Mouse (Mus musculus) pancreas, adult 10 weeks (tissue): ENCODE data around the gene Ccdc12. TPM values are rescaled to one million over a fixed set of nuclear protein-coding genes. Genes with fewer than 3 reads are reported as not detected.

Source experiments
- polyA plus RNA-seq: library from polyadenylated mRNA; stranded (reverse); fragments of 350-450 nt; fragmentation: Illumina TruSeq; extraction: RNeasy Lipid Tissue Mini Kit (QIAGEN cat#74804); gene quantifications from one replicate; pipeline ENCODE4 v1.2.3, GENCODE M21; 2015; ENCODE audit warnings: low read depth, low replicate concordance; ENCODE audit not compliant: insufficient read depth

Ccdc12 gene
- polyA plus RNA-seq = 27.2 TPM

GRCm38 (mm10) chr9:110656249-110657221 lies at the start of gene Ccdc12:
Ccdc12 (plus strand) TSS chr9:110656503.

GRCm38 (mm10) chr9:110624361-110625166 lies 31.7 kb upstream of the Ccdc12 start, which contains the start of gene Nradd:
Nradd (minus strand) TSS chr9:110624452.

GRCm38 (mm10) chr9:110653655-110654461 lies 2.4 kb upstream of the Ccdc12 start, which contains the start of gene Nbeal2:
Nbeal2 (minus strand) TSS chr9:110654161.

GRCm38 (mm10) chr9:110741711-110742294 lies 85.5 kb downstream of the Ccdc12 start, which contains the start of gene Myl3:
Myl3 (plus strand) TSS chr9:110741861.

GRCm38 (mm10) chr9:110746961-110747360 lies 90.7 kb downstream of the Ccdc12 start, which contains the start of gene Pth1r:
Pth1r (minus strand) TSS chr9:110747145.

Other genes with a start within 250 kb of the Ccdc12 start
- gene Ptpn23, start 248.3 kb upstream of the Ccdc12 start, polyA plus RNA-seq = 12.0 TPM
- not detected for gene Ngp, start 236.8 kb upstream of the Ccdc12 start, polyA plus RNA-seq
- gene Klhl18, start 179.8 kb upstream of the Ccdc12 start, polyA plus RNA-seq = 3.0 TPM
- gene Kif9, start 179.5 kb upstream of the Ccdc12 start, polyA plus RNA-seq = 0.39 TPM
- 24.7 TPM for gene Setd2, start 123.9 kb upstream of the Ccdc12 start, polyA plus RNA-seq
- gene Nradd, start 32.1 kb upstream of the Ccdc12 start, polyA plus RNA-seq = 2.3 TPM
- gene Nbeal2, start 2.3 kb upstream of the Ccdc12 start, polyA plus RNA-seq = 8.6 TPM
- not detected for gene Myl3, start 85.4 kb downstream of the Ccdc12 start, polyA plus RNA-seq
- 1.5 TPM for gene Pth1r, start 90.6 kb downstream of the Ccdc12 start, polyA plus RNA-seq
- gene Prss42, start 141.7 kb downstream of the Ccdc12 start, polyA plus RNA-seq = not detected
- gene Prss44, start 157.5 kb downstream of the Ccdc12 start, polyA plus RNA-seq = not detected
- not detected for gene Prss43, start 170.2 kb downstream of the Ccdc12 start, polyA plus RNA-seq
- not detected for gene Prss45, start 178.1 kb downstream of the Ccdc12 start, polyA plus RNA-seq
- not detected for gene Prss46, start 188.0 kb downstream of the Ccdc12 start, polyA plus RNA-seq
- gene Prss50, start 201.5 kb downstream of the Ccdc12 start, polyA plus RNA-seq = not detected
- 16.5 TPM for gene Als2cl, start 223.4 kb downstream of the Ccdc12 start, polyA plus RNA-seq
- gene Tmie, start 223.6 kb downstream of the Ccdc12 start, polyA plus RNA-seq = 2.2 TPM